Mouse (Mus musculus): ENCODE results near the gene Ap1s1.

- TF ChIP-seq CTCF (IDR thresholded peaks at IDR 0.05) (no peak; the same call in 1 of the 2 replicates), EP300 (IDR thresholded peaks at IDR 0.05) (no peak)
Observed at GRCm38 (mm10) chr5:137030416-137030810, 15.5 kb downstream of the Ap1s1 start.

Data from lung, postnatal 0 days (tissue).